Mouse (Mus musculus) intestine, embryonic 16.5 days (tissue): Measurements from ENCODE around the gene Hexim1. TPM values are rescaled to one million over a fixed set of nuclear protein-coding genes. Genes with fewer than 3 reads are reported as not detected.

Experiments used
- ATAC-seq: fragments of 200-750 bp; cut with Nextera tagmentation; 2 replicates; pipeline ENCODE4 v1.8.0; 2017; ENCODE audit warnings: moderate TSS enrichment, moderate library complexity
- H3K27ac ChIP-seq: fragments of 300-500 bp; sonication (generic); 2 replicates; pipeline ENCODE4 v1.5.1; 2014; ENCODE audit warnings: mild to moderate bottlenecking, low read length
- H3K27me3 ChIP-seq: fragments of 300-500 bp; sonication (generic); replicated peaks from 2 replicates; pipeline ENCODE4 v1.6.1; 2014; ENCODE audit warnings: low read length, control low read depth, mixed read lengths; ENCODE audit not compliant: control insufficient read depth, insufficient read depth
- H3K36me3 ChIP-seq: fragments of 300-500 bp; sonication (generic); 2 replicates; pipeline ENCODE4 v1.6.1; 2014; ENCODE audit warnings: low read length, control low read depth; ENCODE audit not compliant: control insufficient read depth, insufficient read depth
- H3K4me1 ChIP-seq: fragments of 300-500 bp; sonication (generic); 2 replicates; pipeline ENCODE4 v1.6.1; 2014; ENCODE audit warnings: low read length, control low read depth, mixed read lengths; ENCODE audit not compliant: control insufficient read depth, insufficient read depth
- H3K4me2 ChIP-seq: fragments of 300-500 bp; sonication (generic); 2 replicates; pipeline ENCODE4 v1.6.1; 2014; ENCODE audit warnings: low read depth, low read length, control low read depth
- H3K4me3 ChIP-seq: fragments of 300-500 bp; sonication (generic); 2 replicates; pipeline ENCODE4 v1.5.1; 2014; ENCODE audit warnings: mild to moderate bottlenecking, low read length
- H3K9ac ChIP-seq: fragments of 300-500 bp; sonication (generic); 2 replicates; pipeline ENCODE4 v1.6.1; 2014; ENCODE audit warnings: low read depth, low read length
- H3K9me3 ChIP-seq: fragments of 300-500 bp; sonication (generic); 2 replicates; pipeline ENCODE4 v1.6.1; 2016; ENCODE audit warnings: low read length, control low read depth; ENCODE audit not compliant: control insufficient read depth
- WGBS: fragments of 180-500 bp; shearing (Covaris S2); extraction: QIAGEN DNeasy Blood & Tissue Kit; methylation state at CpG from one replicate; pipeline ENCODE4 v1.1.7; 2014; 5-methylcytosine and 5-hydroxymethylcytosine counted together
- polyA plus RNA-seq: library from polyadenylated mRNA; unstranded; fragments of >200 nt; fragmentation: Nextera tagmentation; extraction: Ambion mirVana; gene quantifications from 2 replicates; pipeline ENCODE4 v1.2.1, GENCODE M21; 2015

The Hexim1 gene
- polyA plus RNA-seq, 1 experiment from 2014 or later: 4.6 TPM

- Histone ChIP-seq H3K36me3 (no peaks in the 10 kb centered on the region), H3K4me3 (no peak overlapping the region), H3K4me2 (no peak overlapping the region), H3K4me1 (peaks cover 9% of the 10 kb centered on the region), H3K9ac (no peak overlapping the region), H3K27ac (no peak overlapping the region), H3K27me3 (no peaks in the 10 kb centered on the region), H3K9me3 (no peaks in the 10 kb centered on the region)
- ATAC-seq: no peak
- 84% methylated on average over 11 of the region's 11 CpGs for WGBS
Observed at GRCm38 (mm10) chr11:103160738-103161137, 44.7 kb downstream of the Hexim1 start.

- peaks cover 9% of the 10 kb centered on the region for H3K4me1 ChIP-seq
- no peak overlapping the region for H3K27ac ChIP-seq
- no peak for ATAC-seq
- 79% methylated on average over 7 of the region's 7 CpGs for WGBS
- no peak overlapping the region for H3K4me3 ChIP-seq
- H3K4me2 ChIP-seq: no peak overlapping the region
- no peaks in the 10 kb centered on the region for H3K27me3 ChIP-seq
- H3K9me3 ChIP-seq: no peaks in the 10 kb centered on the region
- H3K36me3 ChIP-seq: no peaks in the 10 kb centered on the region
- H3K9ac ChIP-seq: no peak overlapping the region
Observed at GRCm38 (mm10) chr11:103161449-103161848, 45.4 kb downstream of the Hexim1 start.

GRCm38 (mm10) chr11:103162132-103162531 is 46.1 kb downstream of the Hexim1 start:
- 89% methylated on average over 5 of the region's 5 CpGs for WGBS

GRCm38 (mm10) chr11:103164391-103164790 is 48.4 kb downstream of the Hexim1 start:
- WGBS: 18% methylated on average over 10 of the region's 10 CpGs
- ATAC-seq: no peak
- H3K9ac ChIP-seq: no peak overlapping the region

More at GRCm38 (mm10) chr11:103162132-103162531, 46.1 kb downstream of the Hexim1 start:
- ATAC-seq: no peak
- Histone ChIP-seq H3K4me1 (peaks cover 9% of the 10 kb centered on the region), H3K4me3 (no peak overlapping the region), H3K9ac (no peak overlapping the region), H3K27ac (no peak overlapping the region), H3K27me3 (no peaks in the 10 kb centered on the region), H3K36me3 (no peaks in the 10 kb centered on the region), H3K9me3 (no peaks in the 10 kb centered on the region), H3K4me2 (no peak overlapping the region)

GRCm38 (mm10) chr11:103168690-103169390 is 52.8 kb downstream of the Hexim1 start:
- H3K9ac ChIP-seq: no peak overlapping the region
- H3K4me1 ChIP-seq: peaks cover 6% of the 10 kb centered on the region; the same call in 1 of the 2 replicates
- no peaks in the 10 kb centered on the region for H3K9me3 ChIP-seq
- no peaks in the 10 kb centered on the region for H3K36me3 ChIP-seq
- peaks cover 24% of the 10 kb centered on the region for H3K27me3 ChIP-seq
- 24% methylated on average over 9 of the region's 9 CpGs for WGBS
- ATAC-seq: no peak
- no peak overlapping the region for H3K4me3 ChIP-seq
- no peak overlapping the region for H3K4me2 ChIP-seq
- H3K27ac ChIP-seq: no peak overlapping the region

More at GRCm38 (mm10) chr11:103164391-103164790, 48.4 kb downstream of the Hexim1 start:
- Histone ChIP-seq H3K36me3 (no peaks in the 10 kb centered on the region), H3K4me2 (no peak overlapping the region), H3K27ac (no peak overlapping the region), H3K27me3 (no peaks in the 10 kb centered on the region), H3K9me3 (no peaks in the 10 kb centered on the region), H3K4me1 (peaks cover 7% of the 10 kb centered on the region; the same call in 1 of the 2 replicates), H3K4me3 (no peak overlapping the region)

Other genes starting within 250 kb of the Hexim1 start
- gene Eftud2, start 235.2 kb upstream of the Hexim1 start, polyA plus RNA-seq: 123 and 140 TPM in 2 replicates
- gene Ccdc103, start 235.0 kb upstream of the Hexim1 start, polyA plus RNA-seq: 0.26 and 0.91 TPM in 2 replicates
- not detected in 2 replicates for gene Fam187a, start 231.1 kb upstream of the Hexim1 start, polyA plus RNA-seq
- gene Gfap, start 215.3 kb upstream of the Hexim1 start, polyA plus RNA-seq: 0.09 and 0.38 TPM in 2 replicates
- gene Kif18b, start 191.1 kb upstream of the Hexim1 start, polyA plus RNA-seq: 6.8 and 7.4 TPM in 2 replicates
- gene C1ql1, start 169.5 kb upstream of the Hexim1 start, polyA plus RNA-seq: 0.53 and 2.3 TPM in 2 replicates
- gene Nmt1, start 88.0 kb upstream of the Hexim1 start, polyA plus RNA-seq: 55.9 and 59.6 TPM in 2 replicates
- 91.5 and 92.7 TPM in 2 replicates for gene Dcakd, start 87.9 kb upstream of the Hexim1 start, polyA plus RNA-seq
- gene Plcd3, start 14.6 kb upstream of the Hexim1 start, polyA plus RNA-seq: 2.1 and 2.3 TPM in 2 replicates
- gene Acbd4, start 14.5 kb upstream of the Hexim1 start, polyA plus RNA-seq: 30.4 and 32.5 TPM in 2 replicates
- gene Hexim2, start 16.2 kb downstream of the Hexim1 start, polyA plus RNA-seq: 5.8 TPM in 2 replicates
- 2.2 and 2.3 TPM in 2 replicates for gene Fmnl1, start 54.9 kb downstream of the Hexim1 start, polyA plus RNA-seq
- gene 1700023F06Rik, start 92.3 kb downstream of the Hexim1 start, polyA plus RNA-seq: 0.57 and 0.83 TPM in 2 replicates
- not detected in 2 replicates for gene Spata32, start 102.2 kb downstream of the Hexim1 start, polyA plus RNA-seq
- 3.1 TPM in 2 replicates for gene Map3k14, start 151.2 kb downstream of the Hexim1 start, polyA plus RNA-seq
- gene Arhgap27, start 247.5 kb downstream of the Hexim1 start, polyA plus RNA-seq: 40.2 and 42.3 TPM in 2 replicates